Mouse (Mus musculus) limb, embryonic 11.5 days (tissue): ENCODE results near the gene Lactbl1. TPM values are rescaled to one million over a fixed set of nuclear protein-coding genes. Genes with fewer than 3 reads are reported as not detected.

Experiments
- ATAC-seq: fragments of 200-750 bp; cut with Nextera tagmentation; 2 replicates; pipeline ENCODE4 v1.8.0; 2017; ENCODE audit warnings: low read depth; ENCODE audit not compliant: insufficient number of reproducible peaks, low FRiP score, low TSS enrichment
- DNase-seq: peaks from one replicate; pipeline ENCODE4 v3.0.0-alpha.2; 2015; ENCODE audit warnings: low spot score
- H3K27ac ChIP-seq: fragments of 300-500 bp; sonication (generic); replicated peaks from 2 replicates; pipeline ENCODE4 v1.5.1; 2014; ENCODE audit warnings: low read depth, mild to moderate bottlenecking, low read length
- H3K27me3 ChIP-seq: fragments of 300-500 bp; sonication (generic); 2 replicates; pipeline ENCODE4 v1.6.1; 2014; ENCODE audit warnings: mild to moderate bottlenecking, low read length, mixed read lengths; ENCODE audit not compliant: control insufficient read depth, insufficient read depth
- H3K36me3 ChIP-seq: fragments of 300-500 bp; sonication (generic); 2 replicates; pipeline ENCODE4 v1.6.1; 2014; ENCODE audit warnings: mild to moderate bottlenecking, low read length, moderate library complexity, mixed read lengths; ENCODE audit not compliant: control insufficient read depth, insufficient read depth
- H3K4me1 ChIP-seq: fragments of 300-500 bp; sonication (generic); 2 replicates; pipeline ENCODE4 v1.6.1; 2014; ENCODE audit warnings: low read length, mixed read lengths; ENCODE audit not compliant: control insufficient read depth, insufficient read depth
- H3K4me2 ChIP-seq: fragments of 300-500 bp; sonication (generic); 2 replicates; pipeline ENCODE4 v1.6.1; 2014; ENCODE audit warnings: low read depth, mild to moderate bottlenecking, moderate library complexity; ENCODE audit not compliant: severe bottlenecking
- H3K4me3 ChIP-seq: fragments of 300-500 bp; sonication (generic); 2 replicates; pipeline ENCODE4 v1.5.1; 2014; ENCODE audit warnings: low read depth, low read length
- H3K9ac ChIP-seq: fragments of 300-500 bp; sonication (generic); 2 replicates; pipeline ENCODE4 v1.6.1; 2014; ENCODE audit warnings: mild to moderate bottlenecking, low read length
- H3K9me3 ChIP-seq: fragments of 300-500 bp; sonication (generic); 2 replicates; pipeline ENCODE4 v1.6.1; 2016; ENCODE audit warnings: low read length; ENCODE audit not compliant: control insufficient read depth
- WGBS: fragments of 180-500 bp; shearing (Covaris S2); extraction: QIAGEN DNeasy Blood & Tissue Kit; methylation state at CpG from one replicate; pipeline ENCODE4 v1.1.7; 2014; 5-methylcytosine and 5-hydroxymethylcytosine counted together
- polyA plus RNA-seq: library from polyadenylated mRNA; unstranded; fragments of >200 nt; fragmentation: Nextera tagmentation; extraction: Ambion mirVana; gene quantifications from 2 replicates; pipeline ENCODE4 v1.2.1, GENCODE M21; 2014

The Lactbl1 gene
- polyA plus RNA-seq, 1 experiment from 2014 or later = not detected

DNA sequence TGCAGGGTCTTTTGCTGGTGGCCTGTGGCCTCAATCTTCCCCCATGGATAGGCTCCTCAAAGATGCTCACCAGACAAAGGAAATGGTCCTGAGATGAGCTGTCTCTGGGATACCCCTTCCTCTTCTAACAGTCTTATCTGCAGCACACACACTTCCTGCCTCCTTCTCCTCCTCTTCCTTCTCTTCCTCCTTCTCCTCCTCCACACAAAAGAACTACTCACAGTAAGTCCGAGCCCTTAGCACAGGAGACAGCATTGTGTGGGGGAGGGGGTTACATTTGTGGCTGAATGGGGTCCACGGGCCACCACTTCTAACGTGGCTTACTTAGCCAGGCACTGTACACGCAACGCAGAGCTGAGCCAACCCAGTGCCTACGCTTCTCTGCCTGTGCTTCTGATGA lies 30.6 kb downstream of the Lactbl1 start:
- no peak overlapping the region for H3K9ac ChIP-seq
- H3K9me3 ChIP-seq = no peaks in the 10 kb centered on the region
- H3K27ac ChIP-seq = no peak overlapping the region
- 82% methylated on average over 6 of the region's 6 CpGs for WGBS
- no peak overlapping the region for H3K4me2 ChIP-seq
- H3K4me3 ChIP-seq = no peak overlapping the region
- no peaks in the 10 kb centered on the region for H3K4me1 ChIP-seq
- H3K27me3 ChIP-seq = no peaks in the 10 kb centered on the region
- no peak for ATAC-seq
- no peak for DNase-seq
- H3K36me3 ChIP-seq = no peaks in the 10 kb centered on the region

DNA sequence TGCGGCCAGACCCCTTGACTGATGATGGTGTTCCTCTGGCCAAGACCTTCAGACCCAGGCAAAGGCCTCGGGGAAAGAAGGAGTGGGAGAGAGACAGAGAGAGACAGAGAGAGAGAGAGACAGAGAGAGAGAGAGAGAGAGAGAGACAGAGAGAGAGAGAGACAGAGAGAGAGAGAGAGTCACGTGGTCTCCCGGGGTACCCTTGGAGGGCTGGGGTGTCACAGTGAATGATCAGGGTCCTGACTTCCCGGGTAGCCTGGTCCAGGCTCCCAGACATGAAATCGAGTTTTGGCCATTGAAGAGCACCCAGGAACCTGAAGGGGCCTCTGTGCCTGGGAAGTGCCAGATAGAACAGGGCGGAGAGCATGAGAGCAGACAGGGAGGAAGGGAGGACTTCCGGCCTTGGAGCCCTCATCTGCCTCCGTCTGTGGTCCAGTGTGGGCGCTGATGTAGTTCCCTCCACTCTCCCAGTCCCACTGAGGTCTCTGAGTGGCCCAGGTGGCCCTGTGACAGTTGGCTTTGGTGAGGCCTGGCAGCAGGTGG lies 31.3 kb downstream of the Lactbl1 start:
- H3K4me1 ChIP-seq = no peaks in the 10 kb centered on the region
- H3K36me3 ChIP-seq = no peaks in the 10 kb centered on the region
- H3K4me3 ChIP-seq = no peak overlapping the region
- H3K27ac ChIP-seq = no peak overlapping the region
- no peak overlapping the region for H3K4me2 ChIP-seq
- DNase-seq (no peak), ATAC-seq (no peak)
- no peak overlapping the region for H3K9ac ChIP-seq
- 85% methylated on average over 10 of the region's 10 CpGs for WGBS
- H3K27me3 ChIP-seq = no peaks in the 10 kb centered on the region
- no peaks in the 10 kb centered on the region for H3K9me3 ChIP-seq

GRCm38 (mm10) chr4:136657914-136658313 lies 35.5 kb downstream of the Lactbl1 start:
- H3K9ac ChIP-seq = no peak overlapping the region
- 83% methylated on average over 3 of the region's 3 CpGs for WGBS
- no peaks in the 10 kb centered on the region for H3K27me3 ChIP-seq
- H3K4me1 ChIP-seq = no peaks in the 10 kb centered on the region
- no peak overlapping the region for H3K4me2 ChIP-seq
- peaks cover 5% of the 10 kb centered on the region; the same call in 1 of the 2 replicates for H3K36me3 ChIP-seq
- H3K27ac ChIP-seq = no peak overlapping the region
- no peaks in the 10 kb centered on the region for H3K9me3 ChIP-seq
- ATAC-seq (no peak), DNase-seq (no peak)
- H3K4me3 ChIP-seq = no peak overlapping the region

DNA sequence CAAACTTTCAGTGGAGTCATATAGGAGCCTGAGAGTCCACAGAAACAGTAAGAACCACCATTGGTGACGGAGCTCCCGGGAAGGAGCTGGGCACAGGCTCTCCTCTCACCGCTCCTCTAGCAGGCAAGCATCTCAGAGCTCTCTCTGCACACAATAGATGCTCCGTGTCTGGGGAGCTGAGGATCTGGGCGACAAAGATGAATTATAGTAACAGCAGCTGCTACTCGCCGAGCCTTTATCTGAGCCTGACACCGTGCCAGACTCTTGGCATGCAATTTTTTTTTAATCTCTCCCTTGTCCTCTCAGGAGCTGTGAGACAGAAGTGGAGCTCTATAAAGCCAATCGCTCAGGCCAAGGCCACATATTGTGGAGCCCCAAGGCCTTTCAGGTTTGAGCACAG lies 42.6 kb downstream of the Lactbl1 start:
- no peak for ATAC-seq
- peaks cover 3% of the 10 kb centered on the region; the same call in 1 of the 2 replicates for H3K9me3 ChIP-seq
- H3K36me3 ChIP-seq = peaks cover under 1% of the 10 kb centered on the region
- no peak overlapping the region for H3K9ac ChIP-seq
- H3K27ac ChIP-seq = no peak overlapping the region
- H3K4me3 ChIP-seq = no peak overlapping the region
- no peak overlapping the region for H3K4me2 ChIP-seq
- no peaks in the 10 kb centered on the region for H3K4me1 ChIP-seq
- no peak for DNase-seq
- WGBS = 95% methylated on average over 9 of the region's 9 CpGs
- H3K27me3 ChIP-seq = no peaks in the 10 kb centered on the region

DNA sequence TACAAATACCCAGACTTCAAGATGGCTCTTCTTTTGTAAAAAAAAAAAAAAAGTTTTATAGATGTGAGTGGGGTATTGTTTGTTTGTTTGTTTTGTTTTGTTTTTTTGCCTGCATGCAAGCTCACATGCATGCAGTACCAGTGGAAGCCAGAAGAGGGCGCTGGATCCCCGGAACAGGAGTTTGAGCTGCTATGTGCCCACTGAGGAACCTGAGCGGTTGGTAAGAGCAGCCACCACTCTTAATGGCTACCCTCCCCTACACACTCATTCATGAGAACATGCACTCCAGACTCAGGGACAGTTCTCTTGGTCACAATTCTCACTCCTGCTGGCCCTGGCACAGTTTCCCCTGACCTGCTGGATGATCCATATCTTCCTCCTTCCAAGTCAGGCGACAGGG lies 43.6 kb downstream of the Lactbl1 start:
- H3K4me3 ChIP-seq = no peak overlapping the region
- ATAC-seq = no peak
- H3K4me1 ChIP-seq = no peaks in the 10 kb centered on the region
- no peak for DNase-seq
- peaks cover 3% of the 10 kb centered on the region; the same call in 1 of the 2 replicates for H3K9me3 ChIP-seq
- H3K9ac ChIP-seq = no peak overlapping the region
- no peaks in the 10 kb centered on the region for H3K27me3 ChIP-seq
- 65% methylated on average over 4 of the region's 4 CpGs for WGBS
- H3K36me3 ChIP-seq = no peaks in the 10 kb centered on the region; the same call in none of the 2 replicates
- H3K27ac ChIP-seq = no peak overlapping the region
- no peak overlapping the region for H3K4me2 ChIP-seq

GRCm38 (mm10) chr4:136667757-136668156 lies 45.3 kb downstream of the Lactbl1 start:
- no peaks in the 10 kb centered on the region for H3K4me1 ChIP-seq
- ATAC-seq (no peak), DNase-seq (no peak)
- H3K36me3 ChIP-seq = no peaks in the 10 kb centered on the region; the same call in none of the 2 replicates
- H3K27ac ChIP-seq = no peak overlapping the region
- H3K4me3 ChIP-seq = no peak overlapping the region
- H3K9me3 ChIP-seq = peaks cover 3% of the 10 kb centered on the region; the same call in 1 of the 2 replicates
- H3K4me2 ChIP-seq = no peak overlapping the region
- WGBS = 76% methylated on average over 10 of the region's 10 CpGs
- no peak overlapping the region for H3K9ac ChIP-seq
- H3K27me3 ChIP-seq = no peaks in the 10 kb centered on the region

GRCm38 (mm10) chr4:136672335-136673090 lies 50.1 kb downstream of the Lactbl1 start:
- ATAC-seq (no peak), DNase-seq (no peak)
- H3K27ac ChIP-seq = no peak overlapping the region
- H3K27me3 ChIP-seq = no peaks in the 10 kb centered on the region
- no peaks in the 10 kb centered on the region for H3K36me3 ChIP-seq
- H3K4me2 ChIP-seq = no peak overlapping the region
- H3K4me3 ChIP-seq = no peak overlapping the region
- 85% methylated on average over 19 of the region's 19 CpGs for WGBS
- H3K4me1 ChIP-seq = no peaks in the 10 kb centered on the region
- no peak overlapping the region for H3K9ac ChIP-seq
- no peaks in the 10 kb centered on the region for H3K9me3 ChIP-seq

DNA sequence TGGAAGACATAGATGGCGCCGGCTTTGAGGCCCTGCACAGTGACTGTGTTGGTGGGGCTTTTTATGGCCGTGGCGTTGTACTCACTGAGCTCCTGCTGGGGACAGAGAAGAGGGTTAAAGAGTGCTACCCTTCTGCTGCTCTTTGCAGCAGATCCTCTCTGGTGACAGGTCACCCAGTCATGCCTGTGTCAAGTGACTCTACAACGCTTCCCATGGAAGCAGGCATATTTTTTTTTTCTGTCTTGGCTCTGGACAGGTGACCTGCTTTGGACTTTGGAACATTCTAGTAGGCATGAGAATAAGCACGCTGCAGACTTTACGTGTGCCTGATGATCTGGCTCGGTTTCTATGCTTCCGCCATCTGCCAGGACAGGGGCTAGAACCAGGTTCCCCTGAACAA lies 53.0 kb downstream of the Lactbl1 start:
- H3K4me3 ChIP-seq = no peak overlapping the region
- DNase-seq (no peak), ATAC-seq (no peak)
- no peak overlapping the region for H3K9ac ChIP-seq
- H3K27ac ChIP-seq = no peak overlapping the region
- H3K36me3 ChIP-seq = no peaks in the 10 kb centered on the region
- no peak overlapping the region for H3K4me2 ChIP-seq
- WGBS = 87% methylated on average over 9 of the region's 9 CpGs
- H3K4me1 ChIP-seq = no peaks in the 10 kb centered on the region
- no peaks in the 10 kb centered on the region for H3K27me3 ChIP-seq
- no peaks in the 10 kb centered on the region for H3K9me3 ChIP-seq
